In genomic region chr12:85455065-85456058, GRCm38 (mm10) we compare ENCODE assay signal across 8 mouse cellular contexts. TPM values are rescaled to one million over a fixed set of nuclear protein-coding genes. Genes with fewer than 3 reads are reported as not detected.
DNase-seq lines count a peak whose midpoint lies in the region; ATAC-seq lines count a peak whose summit lies in the region.

No protein-coding gene starts in this region.

- no peaks in the 10 kb centered on the region for H3K9me3 ChIP-seq in hindbrain, embryonic 14.5 days (ENCODE audit: control insufficient read depth, low read length)

- DNase-seq in NIH3T3 (ENCODE audit: low read depth), result peak; percentile 99
- DNase-seq in cerebellum, postnatal 10 days, result peak; percentile 94 to 97
- peak; percentile 95 to 97 for DNase-seq in frontal cortex, postnatal 14 days (ENCODE audit: low spot score in 2 of 2)
- peak; percentile 97 for DNase-seq in hindbrain, embryonic 14.5 days (ENCODE audit: low spot score)
- DNase-seq in layer of hippocampus, postnatal 36 days, result peak; percentile 95 to 96
- peak; percentile 99 for DNase-seq in lung, postnatal 36 days
- peak; percentile 100 for DNase-seq in retina, postnatal 1 day
- DNase-seq in urinary bladder, adult 18-20 months (ENCODE audit: low spot score in 2 of 2), result peak; percentile 95 to 96

- H3K4me1 ChIP-seq in hindbrain, embryonic 14.5 days (replicated peaks; ENCODE audit: control insufficient read depth, insufficient read depth, low read length), result peaks cover 25% of the 10 kb centered on the region

- H3K4me3 ChIP-seq in hindbrain, embryonic 14.5 days (replicated peaks; ENCODE audit: low read length), result peak overlapping the region; percentile 38

- no peaks in the 10 kb centered on the region for H3K27me3 ChIP-seq in hindbrain, embryonic 14.5 days (ENCODE audit: control insufficient read depth, insufficient read depth, low read length)

- ATAC-seq in hindbrain, embryonic 14.5 days (ENCODE audit: low FRiP score), result peak; percentile 99

- H3K36me3 ChIP-seq in hindbrain, embryonic 14.5 days (replicated peaks; ENCODE audit: control insufficient read depth, insufficient read depth), result no peaks in the 10 kb centered on the region

- peak overlapping the region; percentile 62 for H3K9ac ChIP-seq in hindbrain, embryonic 14.5 days

- H3K4me2 ChIP-seq in hindbrain, embryonic 14.5 days (replicated peaks), result peak overlapping the region; percentile 59

- peak overlapping the region; percentile 93 for H3K27ac ChIP-seq in hindbrain, embryonic 14.5 days

- WGBS in hindbrain, embryonic 14.5 days, result under 1% methylated on average over 42 of the region's 44 CpGs

RNA-seq across cellular contexts. Expression of gene Fos, which starts 18.3 kb away (rescaled TPM):
- polyA plus RNA-seq in hindbrain, embryonic 14.5 days (2014; fragmentation: Nextera tagmentation; extraction: Ambion mirVana), result 2.7 and 3.4 TPM in 2 replicates
- total RNA-seq in layer of hippocampus, postnatal 36 days (2021), result 10 to 100 TPM; 14.6 to 17.2 TPM

Comparison
In these comparisons a context has a peak if more than half of its experiments do, and no peak if none do; other contexts are left out.
1. Peak in every context shown above with its lines: DNase-seq, ATAC-seq, H3K4me3 ChIP-seq and H3K27ac ChIP-seq.